Mouse (Mus musculus) mature B cell (primary cell): Measurements from ENCODE around the gene Gm3095.
"Not testable (repeated sequence)": the region's sequence is repeated elsewhere in the genome, so short reads cannot be mapped to it uniquely, and the experiment has no call there.

ENCODE experiments used
- in situ Hi-C: fragments of 300-500 bp; cut with MboI; formaldehyde crosslinking; loops from 2 replicates; pipeline ENCODE4 v1.14.3; 2019

Gene Gm3095

GRCm38 (mm10) chr14:3963247-3963646 is at the start of gene Gm3095:
TSS of gene Gm3095 (plus strand) at chr14:3963547.
- in situ Hi-C loops = not testable (repeated sequence)

- in situ Hi-C loops = not testable (repeated sequence)
Measured at GRCm38 (mm10) chr14:3931456-3931855, 31.9 kb upstream of the Gm3095 start, which contains the start of gene Gm3029. TSS of gene Gm3029 (plus strand) at chr14:3931756.

GRCm38 (mm10) chr14:3998094-3998493 is 34.7 kb downstream of the Gm3095 start, which contains the start of gene Gm3099:
TSS of gene Gm3099 (plus strand) at chr14:3998394.
- in situ Hi-C loops = not testable (repeated sequence)
